Mouse (Mus musculus): Measurements from ENCODE around the gene Myom3.

DNA sequence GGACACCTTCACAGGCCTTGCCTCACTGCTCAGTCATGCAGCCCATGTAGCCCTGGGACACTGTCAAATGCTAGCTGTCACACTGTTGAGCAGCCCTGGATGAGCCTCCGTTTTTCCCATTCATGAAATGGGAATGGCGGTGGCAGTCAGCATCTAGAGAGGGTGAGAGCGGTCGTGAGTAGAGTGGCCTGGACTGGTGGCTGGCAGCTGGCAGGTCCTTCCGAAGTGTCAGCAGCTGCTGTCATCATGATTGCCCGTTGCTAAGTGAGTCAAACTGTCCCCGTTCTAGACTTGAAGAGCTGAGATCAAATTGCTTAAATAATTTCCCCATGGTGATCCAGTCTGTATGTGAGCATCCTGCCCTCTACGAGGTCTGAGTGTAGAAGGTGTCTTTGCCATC, 28.6 kb upstream of the Myom3 start:
- TF ChIP-seq CTCF (IDR thresholded peaks at IDR 0.05; ENCODE audit: borderline replicate concordance, insufficient read depth, low read depth, low read length) (no peak), POLR2A (IDR thresholded peaks at IDR 0.05; ENCODE audit: borderline replicate concordance, insufficient read depth, low read length) (no peak)
